Mouse (Mus musculus) heart, adult 2 months (tissue): ENCODE measurements at regions not wholly inside any gene's neighbourhood (a gene's known extent, or its start where the extent isn't known, plus 50 kb on each side); places are given as distances from the start of the nearest gene placed in this dataset.

Experiments used
- DNase-seq, 2 experiments: peaks; one replicate each; pipeline ENCODE4 v3.0.0; 2021
- H3K27ac ChIP-seq: fragments of 200-600 bp; 2 replicates; pipeline ENCODE4 v1.8.1; 2022
- H3K27me3 ChIP-seq: fragments of 200-500 bp; 2 replicates; pipeline ENCODE4 v1.6.1; 2012; ENCODE audit warnings: mild to moderate bottlenecking, low read length, inconsistent platforms, mixed read lengths; ENCODE audit not compliant: control insufficient read depth, insufficient read depth
- H3K36me3 ChIP-seq: fragments of 200-500 bp; 2 replicates; pipeline ENCODE4 v1.6.1; 2012; ENCODE audit warnings: low read length, inconsistent platforms; ENCODE audit not compliant: control insufficient read depth, insufficient read depth
- H3K4me1 ChIP-seq: fragments of 200-500 bp; 2 replicates; pipeline ENCODE4 v1.6.1; 2011; ENCODE audit warnings: low read length; ENCODE audit not compliant: control insufficient read depth, insufficient read depth
- H3K4me3 ChIP-seq: fragments of 200-600 bp; 2 replicates; pipeline ENCODE4 v1.8.1; 2022
- H3K79me2 ChIP-seq: fragments of 200-500 bp; replicated peaks from 2 replicates; pipeline ENCODE4 v1.6.1; 2012; ENCODE audit warnings: mild to moderate bottlenecking, inconsistent platforms, low read length, moderate library complexity, mixed read lengths; ENCODE audit not compliant: control insufficient read depth, insufficient read depth
- H3K9ac ChIP-seq: fragments of 200-500 bp; 2 replicates; pipeline ENCODE4 v1.6.1; 2012; ENCODE audit warnings: low read depth, mild to moderate bottlenecking, control low read depth, inconsistent platforms, low read length, mixed read lengths
- CTCF ChIP-seq: fragments of 200-600 bp; IDR thresholded peaks from 2 replicates; pipeline ENCODE4 v1.8.1; 2022; ENCODE audit warnings: antibody characterized with exemption, mild to moderate bottlenecking, moderate library complexity
- EP300 ChIP-seq: fragments of 200-500 bp; IDR thresholded peaks from 2 replicates; pipeline ENCODE4 v1.6.1; 2011; ENCODE audit warnings: low read depth, low read length, control low read depth; ENCODE audit not compliant: insufficient read depth
- POLR2A ChIP-seq: fragments of 200-500 bp; IDR thresholded peaks from 2 replicates; pipeline ENCODE4 v1.6.1; 2011; ENCODE audit warnings: mild to moderate bottlenecking, low read depth, low read length, control low read depth; ENCODE audit not compliant: insufficient read depth
- WGBS: fragments of 180-500 bp; shearing (Covaris S2); methylation state at CpG from one replicate; pipeline ENCODE4 v1.1.7; 2018; 5-methylcytosine and 5-hydroxymethylcytosine counted together
- intact Hi-C: fragments of 180-260 bp; cut with DNase I; formaldehyde crosslinking; loops from one replicate; pipeline ENCODE4 v1.15.1; 2025

DNA sequence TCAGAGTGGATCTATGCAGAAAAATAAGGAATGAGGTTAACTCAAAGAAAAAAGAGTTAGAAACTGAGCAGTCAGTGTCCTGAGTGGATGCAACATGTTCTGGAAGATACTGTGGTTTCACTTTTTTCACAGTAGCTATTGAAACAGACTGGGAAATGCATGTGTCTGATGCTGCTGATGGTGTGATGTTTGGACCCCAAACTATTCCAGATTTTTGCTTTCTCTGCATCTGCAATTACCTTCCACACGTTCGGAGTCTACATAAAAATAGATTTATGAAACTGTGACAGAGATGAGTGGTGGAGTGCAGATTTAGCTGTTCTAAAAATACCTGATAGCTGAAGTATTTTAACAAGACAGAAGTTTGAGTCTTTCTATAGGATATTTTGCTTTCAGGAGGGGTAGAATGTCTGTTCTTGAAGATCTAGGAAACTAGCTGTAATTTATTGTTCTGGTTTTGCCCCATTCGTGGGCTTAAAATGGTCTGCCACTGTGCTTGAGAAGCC is 545.3 kb downstream of the Stim2 start:
- whole genome bisulfite sequencing, result 50% methylated on average over 3 of the region's 3 CpGs
- TF ChIP-seq CTCF (no peak), POLR2A (no peak), EP300 (no peak)
- H3K36me3 ChIP-seq, result no peaks in the 10 kb centered on the region

DNA sequence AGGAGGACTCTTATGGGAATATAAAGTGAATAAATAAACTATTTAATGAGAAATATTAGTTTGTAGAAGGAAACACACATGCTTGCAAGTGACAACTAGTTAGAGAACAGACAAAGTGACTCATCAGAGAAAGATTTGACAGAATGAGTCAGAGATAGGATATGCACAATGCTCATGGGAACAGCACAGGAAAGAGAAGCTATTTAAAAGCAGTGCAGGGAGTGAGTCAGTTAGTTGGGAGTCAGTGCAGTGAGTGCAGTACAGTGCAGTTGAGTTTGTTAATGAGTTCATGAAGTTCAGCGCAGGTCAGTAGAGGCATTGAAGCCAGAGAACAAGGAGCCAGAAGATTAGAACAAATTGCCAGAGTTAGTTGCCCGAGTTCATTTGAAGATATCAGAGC is 580.2 kb downstream of the Stim2 start:
- intact Hi-C loops, result no loop called here
- Histone ChIP-seq H3K9ac (no peak overlapping the region), H3K4me3 (no peak overlapping the region), H3K79me2 (no peaks in the 10 kb centered on the region), H3K27me3 (no peaks in the 10 kb centered on the region), H3K27ac (no peak overlapping the region), H3K4me1 (no peaks in the 10 kb centered on the region; the same call in 1 of the 2 replicates), H3K36me3 (no peaks in the 10 kb centered on the region)
- 46% methylated on average over 2 of the region's 2 CpGs for WGBS
- DNase-seq, result no peak
- no peak for TF ChIP-seq EP300
- TF ChIP-seq CTCF, result no peak
- no peak for TF ChIP-seq POLR2A

More for the DNA sequence above, 545.3 kb downstream of the Stim2 start:
- Histone ChIP-seq H3K79me2 (no peaks in the 10 kb centered on the region), H3K4me3 (no peak overlapping the region), H3K9ac (no peak overlapping the region), H3K4me1 (no peaks in the 10 kb centered on the region), H3K27ac (no peak overlapping the region), H3K27me3 (no peaks in the 10 kb centered on the region)
- intact Hi-C loops, result no loop called here
- no peak for DNase-seq

DNA sequence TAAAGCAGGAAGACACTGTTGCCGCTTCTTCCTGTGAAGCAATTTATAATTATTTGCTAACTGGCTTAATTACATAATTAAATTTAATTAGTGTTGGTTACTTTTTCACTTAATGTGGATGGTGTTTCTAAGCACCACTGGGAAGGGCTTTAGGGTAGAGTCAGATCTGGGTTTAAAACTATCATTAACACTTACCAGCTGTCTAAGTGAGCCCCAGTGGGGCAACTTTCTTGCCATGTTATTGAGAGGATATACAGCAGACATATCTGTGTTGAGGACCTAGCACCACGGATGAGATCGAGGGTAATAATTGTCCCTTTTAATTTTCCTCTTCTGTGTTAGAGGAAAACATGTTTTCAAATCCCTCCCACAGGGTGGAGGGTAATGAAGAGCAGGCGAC is 581.2 kb downstream of the Stim2 start:
- no peak for DNase-seq
- no peaks in the 10 kb centered on the region; the same call in 1 of the 2 replicates for H3K4me1 ChIP-seq
- H3K27ac ChIP-seq, result no peak overlapping the region
- no peak overlapping the region for H3K4me3 ChIP-seq
- 82% methylated on average over 4 of the region's 4 CpGs for WGBS
- H3K27me3 ChIP-seq, result no peaks in the 10 kb centered on the region
- H3K9ac ChIP-seq, result no peak overlapping the region
- TF ChIP-seq CTCF (no peak), EP300 (no peak), POLR2A (no peak)
- intact Hi-C loops, result no loop called here
- no peaks in the 10 kb centered on the region for H3K36me3 ChIP-seq
- H3K79me2 ChIP-seq, result no peaks in the 10 kb centered on the region

DNA sequence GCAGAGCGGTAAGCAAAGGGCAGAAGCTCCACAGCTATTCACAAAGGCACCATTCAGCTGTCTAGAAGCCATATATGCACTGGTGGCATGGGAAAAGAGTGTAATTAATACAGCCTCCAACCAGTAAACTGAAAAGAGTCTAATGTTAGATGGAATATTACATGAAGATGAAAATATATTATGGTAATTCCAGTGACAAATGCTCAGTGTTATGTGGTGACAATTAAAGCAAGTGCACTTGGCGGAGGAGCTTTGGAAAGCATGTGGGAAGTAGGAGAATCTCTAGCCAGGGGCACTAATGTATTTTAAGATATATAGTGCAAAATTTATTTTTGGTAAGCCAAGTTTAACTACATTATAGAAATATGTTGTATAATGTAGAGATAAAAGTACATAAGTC is 583.9 kb downstream of the Stim2 start:
- DNase-seq, result no peak
- H3K27me3 ChIP-seq, result no peaks in the 10 kb centered on the region
- H3K9ac ChIP-seq, result no peak overlapping the region
- H3K27ac ChIP-seq, result no peak overlapping the region
- TF ChIP-seq EP300, result no peak
- TF ChIP-seq POLR2A, result no peak
- no peak for TF ChIP-seq CTCF
- H3K79me2 ChIP-seq, result no peaks in the 10 kb centered on the region
- no peaks in the 10 kb centered on the region for H3K36me3 ChIP-seq
- H3K4me3 ChIP-seq, result no peak overlapping the region
- no peaks in the 10 kb centered on the region; the same call in 1 of the 2 replicates for H3K4me1 ChIP-seq
- WGBS, result 86% methylated on average over 2 of the region's 2 CpGs
- intact Hi-C loops, result no loop called here

DNA sequence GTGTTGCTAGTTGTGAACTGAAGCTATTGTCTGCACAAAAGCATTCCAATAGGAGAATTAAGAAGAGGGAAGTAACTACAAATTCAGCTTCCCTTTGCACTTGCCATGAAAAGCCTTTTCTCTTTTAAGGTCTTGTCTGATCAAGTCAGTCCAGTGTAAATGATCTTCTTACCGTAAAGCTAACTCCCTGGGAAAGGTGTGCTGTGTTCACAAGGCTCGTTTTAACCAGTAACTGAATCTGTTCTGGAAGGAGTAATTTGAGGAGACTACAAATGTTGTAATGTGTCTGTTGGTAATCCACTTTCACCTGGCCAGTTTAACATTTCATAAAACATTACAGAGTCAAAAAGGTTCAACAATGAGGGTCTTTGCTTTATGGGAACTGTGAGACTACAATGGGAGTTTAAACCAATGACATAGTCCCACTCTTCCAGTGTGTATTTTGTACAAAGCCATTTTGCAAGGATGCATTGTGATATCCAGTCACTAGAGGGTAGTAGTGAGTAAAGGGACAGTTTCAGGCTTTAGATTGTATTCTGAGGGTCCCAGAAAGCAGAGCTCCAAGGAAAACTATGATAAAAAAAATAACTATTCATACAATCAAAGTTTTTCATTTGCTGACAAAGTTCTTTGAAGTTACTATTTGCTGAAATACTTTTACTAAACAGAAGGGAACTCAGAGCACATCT is 590.2 kb downstream of the Stim2 start:
- no peaks in the 10 kb centered on the region for H3K36me3 ChIP-seq
- H3K79me2 ChIP-seq, result no peaks in the 10 kb centered on the region
- intact Hi-C loops, result no loop called here
- TF ChIP-seq EP300, result no peak
- TF ChIP-seq POLR2A, result no peak
- peak; percentile 62 for TF ChIP-seq CTCF
- no peaks in the 10 kb centered on the region for H3K27me3 ChIP-seq
- H3K27ac ChIP-seq, result no peak overlapping the region
- DNase-seq, result no peak
- H3K4me1 ChIP-seq, result no peaks in the 10 kb centered on the region
- H3K9ac ChIP-seq, result no peak overlapping the region
- no peak overlapping the region for H3K4me3 ChIP-seq
- 70% methylated on average over 2 of the region's 2 CpGs for WGBS

DNA sequence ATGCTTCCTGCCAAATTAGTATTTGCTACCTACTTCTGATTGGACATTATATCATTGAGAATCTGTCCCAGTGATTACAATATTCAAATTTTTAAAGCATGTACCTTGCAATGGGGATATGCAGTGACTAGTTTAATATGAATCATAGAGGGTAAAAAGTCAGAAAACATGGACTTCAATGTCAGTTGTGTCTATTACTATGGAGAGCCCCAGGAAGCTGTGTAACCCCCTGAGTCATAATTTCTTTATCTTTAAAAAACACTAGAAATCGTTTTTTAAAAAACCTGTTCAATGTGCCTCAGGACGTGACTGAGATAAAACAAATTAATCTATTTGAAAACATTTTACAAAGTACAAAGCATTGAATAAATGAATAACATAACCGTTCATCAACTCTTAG is 612.7 kb downstream of the Stim2 start:
- Histone ChIP-seq H3K27ac (no peak overlapping the region), H3K4me1 (no peaks in the 10 kb centered on the region), H3K36me3 (no peaks in the 10 kb centered on the region), H3K27me3 (no peaks in the 10 kb centered on the region), H3K4me3 (no peak overlapping the region), H3K79me2 (no peaks in the 10 kb centered on the region), H3K9ac (no peak overlapping the region)
- WGBS, result 63% methylated on average over 3 of the region's 3 CpGs
- DNase-seq, result no peak
- intact Hi-C loops, result no loop called here
- no peak for TF ChIP-seq EP300
- no peak for TF ChIP-seq CTCF
- TF ChIP-seq POLR2A, result no peak
